Mouse (Mus musculus): ENCODE measurements around the gene Cyp2d11.

The Cyp2d11 gene

GRCm38 (mm10) chr15:82350349-82350748 lies 43.5 kb downstream of the Cyp2d11 start:
- DNase-seq (ENCODE audit: low spot score): no peak

GRCm38 (mm10) chr15:82348999-82349341 lies 44.9 kb downstream of the Cyp2d11 start:
- no peak for DNase-seq (ENCODE audit: low spot score)

GRCm38 (mm10) chr15:82348258-82348998 lies 45.4 kb downstream of the Cyp2d11 start:
- no peak for DNase-seq (ENCODE audit: low spot score)

GRCm38 (mm10) chr15:82347852-82348251 lies 46.0 kb downstream of the Cyp2d11 start:
- DNase-seq (ENCODE audit: low spot score): no peak

- DNase-seq (ENCODE audit: low spot score): no peak
These were observed 46.5 kb downstream of the Cyp2d11 start for GRCm38 (mm10) chr15:82347303-82347676.

DNA sequence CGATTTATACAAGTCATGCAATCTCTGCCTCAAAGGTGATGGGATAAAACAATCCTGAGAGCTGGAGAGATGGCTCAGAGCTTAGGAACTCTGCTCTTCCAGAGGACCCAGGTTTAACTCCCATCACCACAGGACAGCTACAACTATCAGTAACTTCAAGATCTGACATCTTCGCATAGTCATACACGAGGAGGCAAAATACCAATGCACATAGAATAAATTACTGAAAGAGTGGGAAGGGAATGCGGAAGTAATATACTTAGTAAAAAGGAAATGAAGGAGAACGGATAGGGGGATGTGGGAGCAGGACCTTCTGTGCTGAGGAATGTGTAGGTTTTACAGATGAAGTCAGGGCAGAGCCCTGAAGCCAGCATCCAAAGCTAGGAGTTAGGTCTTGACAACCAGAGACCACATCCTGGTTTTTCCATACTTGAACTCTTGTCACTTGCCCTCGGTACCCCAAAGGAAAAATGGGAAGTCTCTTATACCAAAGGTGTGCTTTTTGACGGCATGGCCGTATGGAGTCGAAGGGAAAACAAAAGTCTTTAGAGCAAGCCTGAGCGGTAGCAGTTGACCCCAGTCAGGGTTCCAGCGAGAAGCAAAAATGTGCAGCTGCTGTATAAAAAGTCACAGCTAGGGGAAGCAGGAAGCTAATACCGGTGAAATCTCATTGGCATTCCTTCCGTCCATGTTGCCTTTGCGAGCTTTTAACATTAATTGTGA lies 47.1 kb downstream of the Cyp2d11 start:
- DNase-seq (ENCODE audit: low spot score): no peak

GRCm38 (mm10) chr15:82345820-82346470 lies 47.9 kb downstream of the Cyp2d11 start:
- peak; percentile 97 for DNase-seq (ENCODE audit: low spot score)

GRCm38 (mm10) chr15:82344971-82345370 lies 48.9 kb downstream of the Cyp2d11 start:
- no peak for DNase-seq (ENCODE audit: low spot score)

- DNase-seq (ENCODE audit: low spot score): peak; percentile 50
These were observed 50.2 kb downstream of the Cyp2d11 start for GRCm38 (mm10) chr15:82343368-82344287.

DNA sequence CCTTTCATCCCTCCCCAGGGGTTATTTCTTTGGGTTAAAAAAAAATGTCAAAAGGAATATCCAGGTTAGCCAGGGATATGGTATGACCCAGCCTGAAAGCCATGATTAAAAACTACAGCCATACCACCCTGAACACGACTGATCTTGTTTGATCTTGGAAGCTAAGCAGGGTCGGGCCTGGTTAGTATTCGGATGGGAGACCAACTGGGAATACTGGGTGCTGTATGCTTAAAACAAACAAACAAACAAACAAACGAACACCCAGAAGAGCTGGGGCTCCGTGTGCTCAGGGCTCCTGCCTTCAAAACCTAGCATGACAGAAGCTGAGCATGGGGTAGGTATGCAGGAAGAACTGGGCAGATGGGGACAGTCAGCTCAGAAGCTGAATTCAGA lies 51.3 kb downstream of the Cyp2d11 start:
- no peak for DNase-seq (ENCODE audit: low spot score)

- DNase-seq (ENCODE audit: low spot score): no peak
These were observed 51.9 kb downstream of the Cyp2d11 start for GRCm38 (mm10) chr15:82341675-82342542.

DNA sequence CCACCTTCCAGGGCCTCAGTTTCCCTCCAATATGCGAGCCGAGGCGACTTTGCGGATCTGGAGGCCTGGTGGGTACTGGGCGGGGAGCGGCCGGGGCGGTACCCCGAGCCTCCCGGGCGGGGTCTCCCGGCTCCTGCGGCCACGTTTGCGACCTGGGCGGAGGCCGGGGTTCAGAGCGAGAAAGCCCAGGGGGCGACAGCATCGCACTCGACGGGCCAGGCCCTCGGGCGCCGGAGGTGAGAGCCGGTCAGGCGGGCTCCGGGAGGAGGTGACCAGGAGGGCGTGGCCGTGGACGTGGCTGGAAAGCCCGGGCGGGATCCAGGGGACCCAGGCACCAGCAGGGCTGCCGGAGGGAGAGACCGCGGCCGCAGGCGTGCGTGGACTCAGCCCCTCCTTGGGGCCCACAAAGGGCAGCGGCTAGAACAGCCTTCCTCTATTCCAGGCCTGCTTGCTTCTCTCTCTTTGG lies 52.8 kb downstream of the Cyp2d11 start:
- DNase-seq (ENCODE audit: low spot score): peak; percentile 81

GRCm38 (mm10) chr15:82340414-82341035 lies 53.3 kb downstream of the Cyp2d11 start:
- peak; percentile 50 for DNase-seq (ENCODE audit: low spot score)

DNA sequence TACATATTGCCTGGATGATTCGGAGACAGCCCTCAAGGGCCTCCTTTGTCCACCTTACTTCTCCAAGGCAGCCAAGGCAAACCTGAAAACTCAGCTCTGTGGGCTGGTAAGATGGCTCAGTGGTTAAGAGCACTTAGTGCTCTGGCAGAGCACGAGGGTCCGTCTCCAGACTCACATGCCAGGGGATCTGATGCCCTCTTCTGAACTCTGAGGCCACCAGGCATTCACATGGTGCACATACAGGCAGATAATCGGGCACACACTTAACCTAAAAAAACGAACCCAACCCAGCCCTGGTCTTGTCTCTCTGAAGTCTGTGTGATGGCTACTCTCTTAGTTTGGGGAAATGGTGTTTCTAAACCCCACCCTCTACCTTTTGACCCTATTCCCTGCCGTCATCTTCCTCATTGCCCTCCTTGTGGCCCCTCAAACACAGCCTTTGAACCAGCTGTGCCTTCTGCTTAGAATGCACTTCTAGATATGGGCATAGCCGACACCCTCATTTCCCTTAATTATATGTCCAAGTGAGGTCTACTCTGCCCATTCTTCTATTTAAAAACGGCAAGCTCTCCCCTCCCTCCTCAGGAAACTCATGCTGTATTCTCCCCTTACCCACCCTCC lies 54.1 kb downstream of the Cyp2d11 start:
- DNase-seq (ENCODE audit: low spot score): no peak
